Mouse (Mus musculus): ENCODE data around the gene Dync1i1. TPM values are rescaled to one million over a fixed set of nuclear protein-coding genes. Genes with fewer than 3 reads are reported as not detected.

Dync1i1 gene
- polyA plus RNA-seq, 1 experiment from 2014 or later = 0.85 TPM

DNA sequence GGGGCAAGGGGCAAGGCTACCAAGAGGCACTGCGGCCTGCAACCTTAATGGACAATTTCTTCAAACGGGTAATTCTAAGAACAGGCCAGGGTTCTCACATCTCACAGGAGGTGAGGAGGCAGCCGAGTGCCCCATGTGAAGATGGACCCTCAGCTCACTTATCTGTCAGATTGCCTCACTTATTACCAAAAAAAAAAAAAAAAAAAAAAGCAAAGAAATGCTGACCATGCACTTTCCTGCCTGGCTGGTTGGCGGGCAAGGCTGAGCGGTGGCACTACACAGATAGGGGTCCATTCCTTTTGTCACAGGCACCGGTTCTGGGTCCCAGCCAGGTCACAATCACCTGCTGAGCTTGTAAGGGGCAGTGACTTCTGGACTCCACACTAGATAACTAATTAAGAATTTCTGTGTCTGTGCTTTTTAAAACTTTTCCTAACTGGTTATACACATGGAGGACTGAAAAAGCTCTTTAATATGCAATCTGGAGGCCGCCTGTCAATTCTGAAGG lies 350.6 kb downstream of the Dync1i1 start:
- 92% methylated on average over 7 of the region's 7 CpGs for WGBS
- H3K27ac ChIP-seq (replicated peaks) = no peak overlapping the region
- ATAC-seq (ENCODE audit: low FRiP score, low TSS enrichment) (no peak), DNase-seq (ENCODE audit: low spot score) (no peak)
- no peak overlapping the region for H3K4me2 ChIP-seq (replicated peaks; ENCODE audit: low read depth)
- H3K9me3 ChIP-seq (ENCODE audit: control insufficient read depth, low read length) = no peaks in the 10 kb centered on the region
- no peaks in the 10 kb centered on the region for H3K36me3 ChIP-seq (ENCODE audit: control insufficient read depth, insufficient read depth, low read length)
- TF ChIP-seq CTCF (IDR thresholded peaks at IDR 0.05; ENCODE audit: low read depth) (no peak), EP300 (optimal IDR thresholded peaks at IDR 0.05) (no peak)
- no peak overlapping the region for H3K9ac ChIP-seq (ENCODE audit: low read length)
- no peaks in the 10 kb centered on the region for H3K4me1 ChIP-seq (replicated peaks; ENCODE audit: control insufficient read depth, insufficient read depth)
- H3K4me3 ChIP-seq (ENCODE audit: low read depth, low read length) = no peak overlapping the region
- H3K27me3 ChIP-seq (ENCODE audit: control insufficient read depth, insufficient read depth, low read length) = no peaks in the 10 kb centered on the region

DNA sequence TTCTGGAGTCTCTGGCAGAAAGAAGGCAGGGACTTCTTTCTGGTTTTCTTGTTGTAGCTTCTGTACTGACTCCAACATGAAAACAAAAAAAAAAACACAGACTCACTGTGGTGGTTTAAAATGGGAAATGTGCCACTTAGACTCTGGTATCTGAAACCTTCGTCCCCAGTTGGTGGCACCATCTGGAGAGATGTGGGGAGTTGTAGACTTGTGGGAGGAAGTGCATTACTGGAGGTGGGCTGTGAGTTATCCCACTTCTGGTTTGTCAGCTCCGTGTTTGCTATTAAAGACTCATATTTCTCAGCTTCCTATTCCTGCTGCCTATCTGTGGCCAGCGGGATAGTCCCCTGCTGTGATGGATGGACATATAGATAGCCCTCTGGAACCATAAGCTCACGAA lies 351.8 kb downstream of the Dync1i1 start:
- H3K27ac ChIP-seq (replicated peaks) = no peak overlapping the region
- TF ChIP-seq CTCF (IDR thresholded peaks at IDR 0.05; ENCODE audit: low read depth) (no peak), EP300 (optimal IDR thresholded peaks at IDR 0.05) (no peak)
- ATAC-seq (ENCODE audit: low FRiP score, low TSS enrichment) (no peak), DNase-seq (ENCODE audit: low spot score) (no peak)
- WGBS = 80% methylated on average over 4 of the region's 4 CpGs
- H3K9me3 ChIP-seq (ENCODE audit: control insufficient read depth, low read length) = no peaks in the 10 kb centered on the region
- H3K9ac ChIP-seq (ENCODE audit: low read length) = no peak overlapping the region
- no peak overlapping the region for H3K4me2 ChIP-seq (replicated peaks; ENCODE audit: low read depth)
- no peak overlapping the region for H3K4me3 ChIP-seq (ENCODE audit: low read depth, low read length)
- no peaks in the 10 kb centered on the region for H3K27me3 ChIP-seq (ENCODE audit: control insufficient read depth, insufficient read depth, low read length)
- no peaks in the 10 kb centered on the region for H3K36me3 ChIP-seq (ENCODE audit: control insufficient read depth, insufficient read depth, low read length)
- no peaks in the 10 kb centered on the region for H3K4me1 ChIP-seq (replicated peaks; ENCODE audit: control insufficient read depth, insufficient read depth)

Other genes starting within 250 kb of the Dync1i1 start
- gene Pdk4, start 229.3 kb upstream of the Dync1i1 start, polyA plus RNA-seq (2015; fragmentation: Nextera tagmentation; extraction: Ambion mirVana) = 14.6 and 18.9 TPM in 2 replicates